In the genomic region with DNA sequence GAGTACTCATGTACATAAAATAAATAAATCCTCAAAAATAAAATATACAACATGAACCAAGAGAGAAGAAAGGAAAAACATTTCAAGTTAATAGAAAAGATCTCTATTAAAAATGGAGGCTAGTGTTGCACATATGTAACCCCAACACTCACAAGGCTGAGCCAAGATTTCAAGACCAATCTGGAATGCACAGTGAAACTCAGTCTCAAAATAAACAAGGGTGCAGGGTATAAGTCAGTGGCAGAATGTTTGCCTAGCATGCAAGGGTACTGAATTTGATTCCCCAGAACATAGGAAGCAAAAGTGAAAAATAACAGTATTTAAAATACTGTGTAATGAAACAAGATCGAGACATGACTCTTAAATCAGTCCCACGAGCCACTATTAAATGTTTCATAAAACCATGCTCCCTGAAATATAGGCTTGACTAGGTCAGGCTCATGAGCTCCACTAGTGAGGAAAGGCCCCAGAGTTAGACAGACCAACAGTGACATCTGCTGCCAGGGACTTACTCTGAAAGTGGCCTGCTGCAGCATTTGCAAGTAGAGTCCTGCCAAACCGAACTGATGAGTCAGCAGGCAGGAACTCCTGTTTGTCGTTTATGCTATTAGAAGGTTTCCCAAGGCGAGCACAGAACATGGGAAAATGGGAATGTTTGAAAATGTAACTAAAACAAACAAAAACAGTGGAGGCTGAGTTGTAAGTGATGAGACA, we compare ENCODE assay signal across 9 mouse cellular contexts.
A peak's percentile ranks its signal among the peaks of the same experiment; 100 is the strongest.
DNase-seq lines count a peak whose midpoint lies in the region; ATAC-seq and TF ChIP-seq lines count a peak whose summit lies in the region.
"Had no signal": no experiment of that assay in that cellular context is flagged by ENCODE, and none has a peak within 500 bp of the region (broad histone marks: within the 10 kb centered on the region; RNA-seq: fewer than 3 reads in every experiment).

No protein-coding gene starts in this region.

- ATAC-seq in liver, embryonic 12.5 days: no peak

- peak; percentile 36 for DNase-seq in liver
- DNase-seq in forelimb bud, embryonic 11.5 days (ENCODE audit: low read depth, low spot score): peak; percentile 69
- DNase-seq in heart, postnatal 36 days: peak; percentile 60 to 65
- peak; percentile 47 for DNase-seq in layer of hippocampus, adult 9-10 months (ENCODE audit: low spot score)
- peak; percentile 88 for DNase-seq in lung, postnatal 10 days
- no peak for DNase-seq in thymus, postnatal 36 days

- 0 out of 2 replicates have a peak, but pooled peaks cover 4% of the 10 kb centered on the region for H3K4me1 ChIP-seq in liver, embryonic 12.5 days
- H3K4me1 ChIP-seq in small intestine, adult 2 months (ENCODE audit: control insufficient read depth, insufficient read depth, insufficient read length, low read length): no peaks in the 10 kb centered on the region
- H3K4me1 ChIP-seq: neural tube, embryonic 12.5 days had no signal

- no peak for TF ChIP-seq POLR2A in small intestine, adult 2 months (IDR thresholded peaks at IDR 0.05; ENCODE audit: low read depth, low read length)

- H3K27me3 ChIP-seq in liver, embryonic 12.5 days (replicated peaks): no peaks in the 10 kb centered on the region
- no peaks in the 10 kb centered on the region for H3K27me3 ChIP-seq in small intestine, adult 2 months (ENCODE audit: control insufficient read depth, insufficient read depth, low read length)
- H3K27me3 ChIP-seq: neural tube, embryonic 12.5 days had no signal

- no peaks in the 10 kb centered on the region for H3K36me3 ChIP-seq in liver, embryonic 12.5 days
- H3K36me3 ChIP-seq in small intestine, adult 2 months (ENCODE audit: control insufficient read depth, insufficient read depth, low read length): no peaks in the 10 kb centered on the region
- H3K36me3 ChIP-seq: neural tube, embryonic 12.5 days had no signal

- no peak overlapping the region for H3K9ac ChIP-seq in liver, embryonic 12.5 days
- H3K9ac ChIP-seq: neural tube, embryonic 12.5 days had no signal

- no peaks in the 10 kb centered on the region for H3K9me3 ChIP-seq in liver, embryonic 12.5 days (replicated peaks)
- H3K9me3 ChIP-seq: neural tube, embryonic 12.5 days had no signal

- H3K27ac ChIP-seq in liver, embryonic 12.5 days: no peak overlapping the region
- no peak overlapping the region for H3K27ac ChIP-seq in small intestine, adult 2 months (ENCODE audit: insufficient read depth, low read depth, low read length)
- H3K27ac ChIP-seq: neural tube, embryonic 12.5 days had no signal

- no peak overlapping the region for H3K4me2 ChIP-seq in liver, embryonic 12.5 days
- H3K4me2 ChIP-seq: neural tube, embryonic 12.5 days had no signal

- H3K4me3 ChIP-seq in liver, embryonic 12.5 days: no peak overlapping the region
- H3K4me3 ChIP-seq in small intestine, adult 2 months (ENCODE audit: low read depth, low read length): no peak overlapping the region
- H3K4me3 ChIP-seq: neural tube, embryonic 12.5 days had no signal

- peak; percentile 15; the same call in 1 of the 2 replicates for TF ChIP-seq CTCF in small intestine, adult 2 months (IDR thresholded peaks at IDR 0.05; ENCODE audit: extremely low read depth, insufficient read length, insufficient replicate concordance, low read depth, low read length)

- WGBS in liver, embryonic 12.5 days (ENCODE audit: insufficient replicate concordance): 41% methylated on average over 5 of the region's 5 CpGs
- 45% methylated on average over 5 of the region's 5 CpGs for WGBS in small intestine, adult 2 months

- intact Hi-C loops in heart, postnatal 36 days (cut with DNase I): loop anchor here (5.0 kb wide), 4 partner anchors 95 to 1445 kb away; no protein-coding TSS in a partner anchor

Comparison
In these comparisons a context has a peak if more than half of its experiments do, and no peak if none do; other contexts are left out.
1. DNase-seq: peak in liver (single experiment), forelimb bud, embryonic 11.5 days (single experiment), heart, postnatal 36 days (2 of 2), layer of hippocampus, adult 9-10 months (single experiment) and lung, postnatal 10 days (single experiment); none in thymus, postnatal 36 days (0 of 2).